Mouse (Mus musculus) left cerebral cortex, postnatal 4 days (tissue): Measurements from ENCODE around the gene Lrrc1. TPM values are rescaled to one million over a fixed set of nuclear protein-coding genes. Genes with fewer than 3 reads are reported as not detected.

Source experiments
- DNase-seq: peaks from one replicate; pipeline ENCODE4 v3.0.0-alpha.2; 2022
- intact Hi-C: fragments of 180-260 bp; cut with DNase I; formaldehyde crosslinking; loops from one replicate; pipeline ENCODE4 v1.15.1; 2025
- total RNA-seq, 2 experiments: library from RNA; stranded (reverse); gene quantifications; 2 replicates each; pipeline ENCODE4 v1.2.3; 2021

Lrrc1 gene
- total RNA-seq, 2 experiments from 2014 or later: 8.0 to 8.3 TPM

DNA sequence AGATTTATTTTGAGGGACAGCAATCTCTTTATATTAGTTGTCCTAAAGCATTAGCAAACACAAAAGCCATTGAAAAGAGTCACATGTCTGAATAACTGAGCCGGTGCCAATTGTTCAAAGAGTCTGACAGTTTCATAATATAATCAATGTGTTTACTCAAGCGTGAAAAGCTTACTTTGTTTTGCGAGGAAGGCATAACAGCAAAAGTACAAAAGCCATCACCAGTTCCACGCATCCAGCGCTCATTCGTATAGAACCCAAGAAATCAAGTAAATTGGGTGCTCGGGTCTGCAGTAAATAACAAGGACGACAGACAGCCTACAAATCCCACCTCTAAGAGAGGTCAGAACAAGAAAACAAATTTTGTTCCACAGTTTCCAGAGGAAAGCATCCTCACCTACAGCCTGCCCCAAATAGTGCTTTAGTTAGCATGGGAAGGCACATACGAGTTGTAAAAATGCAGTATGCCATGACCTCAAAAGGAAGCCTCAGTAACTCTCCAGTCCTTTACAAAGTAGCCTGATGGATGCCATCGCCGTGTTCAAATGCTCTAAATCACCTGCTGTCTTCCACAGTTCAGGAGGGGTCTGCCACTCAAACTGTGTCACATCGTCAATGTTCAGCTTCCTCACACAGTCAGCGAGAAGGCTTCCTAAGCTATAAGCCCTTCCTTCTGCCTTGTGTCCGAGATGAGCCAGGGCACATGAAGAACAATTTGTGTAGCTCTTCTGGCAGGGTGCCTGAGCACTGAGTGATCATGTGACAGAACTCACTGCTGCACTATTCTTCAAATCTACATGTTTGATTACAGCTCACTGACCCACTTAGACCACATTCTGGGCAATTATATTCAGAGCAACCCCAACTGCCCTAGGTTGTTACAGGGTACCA, 41.9 kb downstream of the Lrrc1 start:
- intact Hi-C loops: no loop called here
- peak; percentile 75 for DNase-seq

DNA sequence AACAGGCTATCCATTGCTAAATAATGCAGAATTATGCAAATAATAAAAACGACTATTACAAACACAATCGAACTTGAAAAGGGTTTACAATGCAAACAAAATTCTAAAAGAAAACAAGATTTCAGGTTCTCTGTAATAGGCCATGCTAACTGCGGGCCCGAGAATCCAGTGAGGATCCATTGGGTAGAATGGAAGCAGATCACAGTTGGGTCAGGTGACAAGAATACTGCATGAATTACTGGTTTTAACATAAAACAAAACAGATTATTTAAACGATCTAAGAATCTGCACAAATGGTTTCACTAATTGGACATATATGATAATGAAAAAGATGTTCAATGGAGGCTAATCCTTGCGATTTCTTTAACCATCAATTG, 42.5 kb downstream of the Lrrc1 start:
- intact Hi-C loops: no loop called here
- DNase-seq: no peak

DNA sequence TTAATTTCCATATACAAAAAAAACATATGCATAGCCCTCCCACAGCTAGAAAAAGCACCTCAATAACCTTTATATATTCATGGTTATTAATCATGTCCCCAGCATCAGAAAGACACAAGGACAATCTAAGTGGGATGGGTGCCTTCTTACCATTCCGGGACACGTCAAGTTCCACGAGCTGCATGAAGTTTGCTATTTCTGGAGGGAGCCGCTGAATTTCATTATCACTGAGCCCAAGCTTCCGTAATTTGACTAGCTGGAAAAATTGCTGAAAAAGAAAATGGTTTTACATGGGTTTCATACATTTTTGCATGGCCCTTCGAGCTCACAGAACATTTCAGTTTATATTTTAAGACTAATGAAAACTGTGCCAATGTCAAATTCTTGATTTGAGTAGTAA, 45.6 kb downstream of the Lrrc1 start:
- no peak for DNase-seq
- intact Hi-C loops: no loop called here

DNA sequence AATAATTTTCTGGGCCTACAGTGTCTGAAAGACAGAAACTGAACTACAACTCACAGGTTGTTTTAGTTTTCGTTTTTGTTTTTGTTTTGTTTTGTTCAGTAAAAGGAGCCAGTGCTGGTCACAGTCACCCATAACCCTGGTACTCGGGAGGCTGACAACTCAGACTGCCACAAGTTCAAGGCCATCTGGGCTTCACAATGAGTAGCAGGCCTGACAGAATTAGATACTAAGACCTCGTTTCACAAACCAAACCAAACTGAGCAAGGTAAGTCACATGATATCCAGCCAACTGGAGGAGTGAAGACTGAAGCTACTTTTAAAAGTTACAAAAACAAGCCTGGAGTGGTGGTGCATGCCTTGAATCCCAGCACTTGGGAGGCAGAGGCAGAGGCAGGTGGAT, 46.3 kb downstream of the Lrrc1 start:
- intact Hi-C loops: no loop called here
- no peak for DNase-seq

DNA sequence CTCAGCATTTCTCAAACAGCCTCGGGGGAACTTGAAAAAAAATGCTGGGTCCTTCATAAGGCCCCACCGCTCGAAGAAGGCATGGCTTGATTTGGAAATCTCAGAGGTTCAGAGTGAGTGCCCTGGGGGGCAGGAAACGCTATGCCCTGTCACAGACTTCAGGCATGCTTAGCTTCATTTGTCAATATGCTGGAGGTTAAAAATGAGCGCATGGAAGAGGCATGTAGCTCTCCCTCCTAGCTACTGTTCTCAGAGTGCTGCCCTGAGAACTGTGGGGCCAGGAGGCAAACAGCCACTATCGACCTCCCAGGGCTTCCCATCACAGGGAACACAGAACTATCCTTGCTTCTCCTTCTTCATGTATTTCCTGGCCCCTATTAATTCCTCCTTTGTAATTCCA, 47.5 kb downstream of the Lrrc1 start:
- no peak for DNase-seq
- intact Hi-C loops: no loop called here

DNA sequence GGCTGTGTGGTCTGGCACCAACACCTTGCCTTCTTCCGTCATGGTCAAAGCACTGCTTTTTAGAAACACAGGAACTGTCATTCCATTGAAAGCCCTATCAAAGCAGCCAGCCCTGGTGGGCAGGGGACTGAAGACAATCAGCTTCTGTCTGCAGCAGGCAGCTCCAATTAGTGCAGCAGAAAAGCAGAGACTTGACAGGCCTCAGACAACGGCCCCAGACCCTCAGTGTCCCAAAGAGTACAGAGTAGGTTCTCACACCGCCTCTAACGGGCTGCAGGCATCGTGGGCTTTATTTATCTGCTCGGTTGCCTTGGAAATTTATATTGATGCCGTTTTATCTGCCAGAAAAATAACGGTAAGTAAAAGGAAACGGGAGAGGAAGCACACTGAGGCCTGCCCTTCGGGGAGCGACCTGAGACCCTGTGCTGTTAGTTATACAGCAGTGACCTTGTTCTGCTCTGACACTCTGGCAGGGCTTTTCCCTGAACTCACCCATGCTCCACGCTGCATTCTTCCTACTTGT, 48.1 kb downstream of the Lrrc1 start:
- peak; percentile 46 for DNase-seq
- intact Hi-C loops: no loop called here

DNA sequence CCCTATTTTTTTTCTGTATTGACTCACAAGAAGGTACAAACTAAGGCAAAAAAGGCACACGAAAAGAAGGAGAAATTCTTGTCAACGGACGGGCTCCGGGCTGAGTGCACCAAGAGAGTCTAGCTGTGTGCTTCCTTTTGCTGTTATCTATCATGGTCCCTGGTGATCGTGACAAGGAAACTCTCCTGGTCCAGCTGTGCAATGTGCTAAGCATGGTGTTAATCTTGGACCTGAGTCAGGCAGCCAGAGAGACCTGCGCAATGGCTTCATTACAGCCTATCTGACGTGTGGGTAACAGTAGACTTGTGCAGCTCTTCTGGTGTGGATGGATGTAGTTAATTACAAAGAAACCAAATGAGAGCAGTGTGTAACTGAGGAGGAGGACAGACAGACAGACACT, 50.4 kb downstream of the Lrrc1 start:
- intact Hi-C loops: no loop called here
- no peak for DNase-seq

DNA sequence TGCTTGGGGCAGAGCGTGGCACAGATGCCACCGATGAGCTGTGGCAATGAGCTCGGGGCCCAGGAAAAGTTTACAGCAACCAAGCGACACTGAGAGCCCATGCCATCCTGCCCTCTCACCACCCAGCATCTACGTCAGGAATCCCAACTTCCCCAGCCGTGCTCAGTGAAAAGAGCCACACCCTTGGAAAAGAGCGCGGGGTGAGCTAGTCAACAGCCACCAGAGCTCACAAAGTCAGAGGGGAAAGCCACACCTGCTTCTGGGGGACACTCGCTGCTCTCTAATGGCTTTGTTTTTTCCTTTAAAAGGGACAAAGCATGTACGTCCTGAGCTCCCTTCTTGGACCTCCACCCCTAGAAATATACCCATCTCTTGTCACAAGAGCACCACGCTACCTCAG, 56.1 kb downstream of the Lrrc1 start:
- intact Hi-C loops: no loop called here
- no peak for DNase-seq

DNA sequence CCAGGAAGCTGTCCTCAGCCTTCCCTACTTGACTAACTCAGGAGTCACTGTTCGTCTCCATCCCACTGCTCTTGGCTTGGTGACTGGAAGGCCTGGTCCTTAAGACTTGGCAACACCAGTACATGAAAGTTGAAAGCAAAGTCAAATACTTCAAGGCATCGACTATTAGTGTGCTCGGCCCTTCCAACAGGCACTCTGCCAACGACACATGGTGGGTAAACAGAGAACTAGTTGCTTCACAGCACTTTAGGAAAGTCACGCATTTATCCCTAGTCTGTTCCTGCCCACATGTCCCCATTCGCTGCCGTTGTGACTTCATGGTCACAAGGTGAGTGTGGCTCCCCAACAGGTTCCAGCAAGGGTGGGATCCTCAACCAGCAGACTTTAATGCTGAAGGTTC, 57.2 kb downstream of the Lrrc1 start:
- intact Hi-C loops: no loop called here

DNA sequence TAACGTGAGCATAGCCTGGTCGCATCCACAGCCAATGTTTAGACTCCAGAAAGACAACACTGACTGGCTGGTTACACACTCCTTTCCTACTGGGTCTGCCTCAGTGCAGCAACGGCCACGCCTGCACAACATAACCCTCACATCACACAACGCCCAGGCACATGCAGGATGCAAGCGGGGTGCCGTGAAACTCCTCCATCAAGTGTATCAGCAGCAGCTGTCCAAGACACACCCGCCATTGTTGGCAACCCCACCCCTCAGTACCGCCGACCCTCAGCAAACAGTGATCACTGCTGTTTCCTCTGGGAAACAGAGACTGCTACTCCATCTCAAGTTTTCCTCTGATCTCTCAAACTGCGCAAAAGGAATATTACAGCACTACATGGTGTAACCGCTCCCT, 58.8 kb downstream of the Lrrc1 start:
- no peak for DNase-seq
- intact Hi-C loops: no loop called here

More for the DNA sequence above, 57.2 kb downstream of the Lrrc1 start:
- DNase-seq: no peak

DNA sequence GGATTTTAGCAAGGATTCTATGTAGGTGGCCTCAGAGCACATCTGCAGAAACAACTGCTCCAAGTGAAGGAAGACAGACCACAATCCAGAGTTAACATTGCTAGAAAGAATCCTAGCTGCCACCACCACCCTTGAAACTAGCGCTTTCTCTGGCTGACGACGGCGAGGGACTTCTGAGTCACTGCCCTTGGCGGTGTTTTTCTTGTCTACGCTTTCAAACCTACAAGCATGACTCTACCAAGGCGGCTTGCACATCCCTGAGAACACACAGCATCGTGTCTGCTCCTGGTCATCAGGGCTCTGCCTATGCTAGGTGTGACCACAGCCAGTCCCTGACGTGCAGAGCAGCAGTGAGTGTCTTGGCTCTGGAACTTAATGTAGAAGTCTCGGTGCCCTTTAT, 59.9 kb downstream of the Lrrc1 start:
- intact Hi-C loops: no loop called here
- DNase-seq: no peak

DNA sequence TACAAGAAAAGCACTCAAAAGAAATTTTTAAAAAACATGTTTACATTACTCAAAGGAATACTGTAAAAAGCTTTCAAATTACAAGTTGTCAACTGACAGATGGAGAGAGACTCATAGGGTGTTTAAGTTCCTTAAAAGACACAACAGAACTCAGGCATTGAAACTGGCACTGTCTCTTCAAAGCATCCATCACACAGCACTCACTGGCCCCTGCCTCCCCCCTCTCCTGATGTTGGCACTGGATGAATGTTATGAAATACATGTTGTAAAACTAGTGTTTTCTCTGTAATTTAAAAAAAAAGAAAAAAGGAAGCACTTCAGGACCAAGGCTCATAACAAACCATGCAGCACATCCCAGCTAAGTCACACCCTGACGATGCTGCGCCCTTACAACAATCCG, 61.1 kb downstream of the Lrrc1 start:
- no peak for DNase-seq
- intact Hi-C loops: no loop called here

DNA sequence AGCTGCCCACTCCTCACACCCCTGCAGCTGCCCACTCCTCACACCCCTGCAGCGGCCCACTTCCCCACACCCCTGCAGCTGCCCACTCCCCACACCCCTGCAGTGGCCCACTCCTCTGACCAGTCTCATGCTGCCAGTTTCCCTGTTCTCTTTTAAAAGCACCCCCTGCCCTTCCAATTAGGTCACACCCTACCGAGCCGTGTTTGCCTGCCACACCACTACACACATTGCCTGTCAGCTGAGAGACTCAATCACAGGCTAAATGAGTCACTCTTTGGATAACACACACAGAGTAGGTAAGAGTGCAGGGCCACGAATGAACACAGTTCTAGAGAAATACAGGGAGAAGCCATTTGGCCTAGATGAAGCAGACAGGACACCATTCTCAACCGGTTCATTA, 62.4 kb downstream of the Lrrc1 start:
- no peak for DNase-seq
- intact Hi-C loops: no loop called here

DNA sequence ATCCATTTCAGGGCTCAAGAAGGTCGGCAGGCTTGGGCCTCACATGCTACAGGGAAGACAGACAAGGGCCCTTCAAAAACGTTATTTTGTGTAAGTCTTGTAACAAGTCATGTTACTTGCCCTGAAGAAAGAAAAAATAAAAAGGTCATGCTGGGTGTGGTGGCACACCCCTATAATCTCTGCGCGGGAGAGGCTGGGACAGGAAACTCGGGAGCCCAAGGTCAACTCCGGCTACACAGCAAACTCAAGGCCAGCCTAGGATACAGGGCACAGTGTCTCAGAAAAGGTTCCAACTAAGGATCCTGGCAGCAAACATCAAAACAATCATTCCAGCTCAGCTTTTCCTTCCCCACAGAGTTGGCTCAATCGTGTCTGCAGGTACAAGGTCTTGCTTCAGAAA, 63.3 kb downstream of the Lrrc1 start:
- no peak for DNase-seq
- intact Hi-C loops: no loop called here

DNA sequence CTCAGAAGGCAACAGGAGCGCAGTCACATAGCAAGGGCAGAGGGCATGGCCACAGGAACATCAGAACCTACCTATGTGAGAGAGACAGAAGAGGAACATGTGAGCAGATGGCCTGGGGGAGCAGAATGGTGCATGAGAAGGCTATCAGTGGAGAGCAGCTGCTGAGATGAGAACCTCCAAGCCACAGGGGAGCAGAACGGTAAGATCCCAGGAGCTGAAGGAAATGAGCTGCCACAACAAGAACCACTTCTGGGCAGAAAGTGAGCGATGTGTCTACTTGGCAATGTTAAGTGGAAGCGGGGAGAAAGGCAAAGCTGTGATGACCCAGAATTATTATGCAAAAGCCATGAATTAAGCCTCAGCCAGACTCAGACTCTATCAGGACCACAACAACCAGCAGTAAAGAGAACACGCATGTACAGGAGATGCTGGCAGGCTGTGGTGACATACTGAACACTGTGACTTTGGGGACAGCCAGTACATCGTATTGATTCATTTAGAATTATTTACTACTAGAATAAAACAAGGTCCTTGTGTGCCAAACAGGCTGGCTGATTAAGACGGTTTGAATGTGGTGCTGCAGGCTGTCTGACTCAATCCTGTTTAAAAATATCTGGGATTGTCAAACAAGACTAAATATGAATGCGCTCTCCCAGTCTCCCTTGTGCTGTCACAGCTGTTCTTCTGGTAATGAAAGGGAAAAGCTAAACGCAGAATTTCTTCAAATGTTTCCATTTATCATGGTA, 63.9 kb downstream of the Lrrc1 start:
- intact Hi-C loops: no loop called here
- no peak for DNase-seq

DNA sequence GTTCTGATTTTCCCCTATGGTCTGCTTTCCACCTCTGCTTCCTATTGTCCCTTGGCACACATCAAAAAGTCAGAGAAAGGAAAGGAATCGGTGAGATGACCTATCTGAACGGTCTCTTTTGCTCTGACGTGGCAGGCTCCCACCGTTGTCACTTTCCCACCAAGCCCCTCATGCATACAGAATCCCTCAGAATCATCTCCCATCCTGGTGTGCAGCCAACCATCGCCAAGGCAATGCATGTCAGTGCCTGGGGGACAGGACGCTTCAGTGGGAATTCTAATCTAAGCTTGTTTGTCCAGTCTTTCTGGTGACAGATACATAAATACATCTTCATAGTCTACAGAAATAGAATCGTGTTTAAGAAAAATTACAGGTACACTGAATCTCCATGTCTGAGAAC, 64.7 kb downstream of the Lrrc1 start:
- DNase-seq: peak; percentile 48
- intact Hi-C loops: no loop called here

DNA sequence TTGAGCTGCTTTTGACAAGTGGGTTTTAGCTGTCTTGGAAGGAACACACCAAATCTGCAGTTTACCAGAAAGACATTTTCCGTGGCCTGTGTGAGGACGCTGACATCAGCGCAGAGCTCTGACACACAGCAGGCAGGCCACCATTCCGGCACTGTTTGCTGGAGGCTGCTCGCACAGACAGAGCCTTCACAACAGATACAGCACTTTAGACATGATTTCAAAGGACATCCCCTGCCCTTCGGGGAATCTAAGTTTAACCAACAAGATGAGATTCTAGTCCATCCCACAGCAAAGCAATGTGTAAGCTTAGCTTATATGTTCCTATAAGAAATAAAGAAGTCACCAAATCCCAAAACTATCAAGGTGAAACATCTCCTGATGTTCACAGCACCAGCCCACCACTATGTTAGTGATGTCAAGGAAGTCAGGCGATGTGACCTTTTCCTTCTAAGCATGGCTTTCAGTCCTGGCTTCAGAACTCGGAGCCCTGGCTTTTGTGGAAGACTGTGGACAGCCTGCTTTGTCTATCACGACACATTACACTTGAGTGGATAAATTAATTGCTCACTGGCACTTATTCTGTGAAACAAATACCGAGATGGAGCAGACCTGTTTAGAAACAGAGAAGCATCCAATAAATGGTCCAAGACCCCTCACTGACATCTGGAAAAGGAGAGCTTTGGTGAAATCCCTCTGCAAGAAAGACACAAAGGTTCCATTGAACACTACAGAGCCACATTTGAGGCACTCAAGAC, 66.3 kb downstream of the Lrrc1 start:
- no peak for DNase-seq
- intact Hi-C loops: no loop called here

DNA sequence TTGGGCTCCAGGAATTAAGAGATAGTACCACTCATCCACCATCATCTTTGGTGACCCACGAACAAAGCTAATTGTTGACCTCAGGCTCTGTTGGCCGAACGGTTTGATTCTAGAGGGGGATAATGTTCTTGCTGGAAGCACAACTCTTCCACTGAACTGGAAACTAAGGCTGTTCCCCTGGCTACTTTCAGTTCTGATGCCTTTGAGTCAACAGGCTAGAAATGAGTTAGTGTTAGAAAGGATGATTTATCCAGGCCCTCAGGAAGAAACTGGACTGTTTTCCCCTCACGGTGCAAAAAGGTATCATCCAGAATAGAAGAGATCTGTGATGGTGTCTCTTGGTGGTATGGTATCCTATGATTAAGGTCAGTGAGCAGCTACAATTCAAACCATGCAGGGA, 70.1 kb downstream of the Lrrc1 start:
- DNase-seq: no peak
- intact Hi-C loops: no loop called here

DNA sequence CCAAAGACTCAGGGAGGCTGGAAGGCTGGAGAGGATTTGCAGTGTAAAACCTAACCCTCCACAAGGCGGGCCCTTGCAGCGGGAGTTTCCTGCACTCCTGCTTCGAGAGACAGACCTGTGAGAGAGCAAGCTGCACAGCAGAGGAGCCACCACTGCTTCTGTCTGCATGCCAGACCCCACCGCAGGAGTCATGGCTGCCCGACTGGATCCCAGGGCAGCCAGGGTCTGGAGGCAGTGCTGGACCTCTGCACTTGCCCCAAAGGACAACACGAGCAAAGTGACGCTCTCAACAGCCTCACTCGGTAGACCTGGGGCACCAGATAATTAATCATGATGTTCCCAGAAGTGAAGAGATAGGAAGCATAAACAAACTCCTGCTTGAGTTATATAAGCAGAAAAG, 72.1 kb downstream of the Lrrc1 start:
- no peak for DNase-seq

DNA sequence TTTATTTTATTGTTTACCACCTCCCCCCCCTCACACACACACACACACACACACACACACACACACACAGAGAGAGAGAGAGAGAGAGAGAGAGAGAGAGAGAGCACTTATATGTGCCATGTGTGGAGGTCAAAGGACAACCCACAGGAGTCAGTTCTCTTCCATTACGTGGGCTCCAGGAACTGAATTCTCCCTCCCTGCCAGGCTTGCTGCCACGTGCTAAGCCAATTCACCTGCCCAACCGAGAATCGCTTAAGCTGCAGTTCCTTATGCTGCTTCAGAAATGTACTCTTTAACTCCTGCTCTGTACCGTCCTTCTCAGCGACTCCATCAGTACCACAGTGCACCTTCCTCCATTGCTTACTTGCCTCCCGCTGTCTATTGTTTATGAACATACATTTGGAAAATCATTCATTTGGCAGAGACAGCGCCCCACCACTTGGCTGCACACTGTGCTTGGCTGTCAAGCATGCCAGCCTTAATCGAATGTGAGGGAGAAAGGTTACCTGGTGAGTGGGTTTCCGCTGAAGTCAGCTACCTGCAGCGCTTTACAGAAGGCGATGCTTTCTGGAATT, 72.9 kb downstream of the Lrrc1 start:
- intact Hi-C loops: no loop called here
- DNase-seq: no peak

More for the DNA sequence above, 72.1 kb downstream of the Lrrc1 start:
- intact Hi-C loops: no loop called here
